Mouse (Mus musculus): ENCODE results near the gene Hrnr. TPM values are rescaled to one million over a fixed set of nuclear protein-coding genes. Genes with fewer than 3 reads are reported as not detected.

Gene Hrnr
- 28.5 and 33.9 TPM in 2 replicates for polyA plus RNA-seq (2015; fragmentation: Nextera tagmentation; extraction: Ambion mirVana)

DNA sequence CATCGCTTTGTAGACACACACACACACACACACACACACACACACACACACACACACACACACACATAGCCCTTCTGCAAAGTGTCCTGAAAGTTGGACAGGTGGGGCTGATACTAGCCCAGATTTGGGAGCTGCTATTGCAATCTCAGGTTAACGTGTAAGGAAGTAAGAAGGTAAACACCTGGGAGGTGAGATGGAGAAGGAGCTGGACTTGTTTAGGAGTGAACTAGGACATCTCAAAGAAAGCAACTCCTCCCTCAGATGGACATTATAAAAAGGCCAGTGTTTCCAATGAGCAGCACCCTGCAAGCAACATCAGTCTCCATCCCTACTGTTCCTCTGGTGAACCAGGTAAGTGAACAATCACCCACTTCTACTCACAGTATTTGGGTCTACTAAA lies at the start of gene Hrnr:
Hrnr (plus strand) TSS at position 301 of the 400 bp plus-strand sequence.
- no peak for ATAC-seq (ENCODE audit: insufficient number of reproducible peaks, low FRiP score, low TSS enrichment, low read depth)
- H3K9me3 ChIP-seq (replicated peaks) = no peaks in the 10 kb centered on the region
- H3K27me3 ChIP-seq = no peaks in the 10 kb centered on the region
- H3K4me2 ChIP-seq (replicated peaks) = no peak within 1 kb of the TSS
- H3K4me1 ChIP-seq = no peaks in the 10 kb centered on the region
- H3K9ac ChIP-seq = no peak within 1 kb of the TSS
- H3K36me3 ChIP-seq = no peaks in the 10 kb centered on the region
- 81% methylated on average over 2 of the region's 2 CpGs for WGBS
- no peak within 1 kb of the TSS for H3K27ac ChIP-seq (replicated peaks)
- no peak within 1 kb of the TSS for H3K4me3 ChIP-seq (replicated peaks)

DNA sequence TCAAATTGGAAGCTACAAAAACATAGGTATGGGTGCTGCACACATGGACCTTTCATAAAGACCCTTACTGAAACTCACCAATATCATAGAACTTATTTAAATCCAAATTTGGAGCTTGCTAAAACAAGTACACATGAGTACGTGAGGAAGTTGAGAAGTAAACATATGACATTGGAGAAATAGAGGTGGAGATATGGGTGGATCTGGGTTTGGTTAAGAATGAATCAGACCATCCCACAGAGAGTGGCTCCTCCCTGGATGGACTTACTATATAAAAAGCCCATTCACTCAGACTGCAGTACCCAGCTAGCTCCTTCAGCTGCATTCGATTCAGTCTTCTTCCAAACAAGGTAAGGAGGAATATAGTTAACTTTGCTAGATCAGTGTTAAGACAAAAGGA lies 46.3 kb upstream of the Hrnr start, which contains the start of gene Flg:
Flg (plus strand) TSS at position 301 of the 400 bp plus-strand sequence.
- ATAC-seq (ENCODE audit: insufficient number of reproducible peaks, low FRiP score, low TSS enrichment, low read depth) = no peak
- H3K4me1 ChIP-seq = no peaks in the 10 kb centered on the region
- 71% methylated on average over 2 of the region's 2 CpGs for WGBS

DNA sequence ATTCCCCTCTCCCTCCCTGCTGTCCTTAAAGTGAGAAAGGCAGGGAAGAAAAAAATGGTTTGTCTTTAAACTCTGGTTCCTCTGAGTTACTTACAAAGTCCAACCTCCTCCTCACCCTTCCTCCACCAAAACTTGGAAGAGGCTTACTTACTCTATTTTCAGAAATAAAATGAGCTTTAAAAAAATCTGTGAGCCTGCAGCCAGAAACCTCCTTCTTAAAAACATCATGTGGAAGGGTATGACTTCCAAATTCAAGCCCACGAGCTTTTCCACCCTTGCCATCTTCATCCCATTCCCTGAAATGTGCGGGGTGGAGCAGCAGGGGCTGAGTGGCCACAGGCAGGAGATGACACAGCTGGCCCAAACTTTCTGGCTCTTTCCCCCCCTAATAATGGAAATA lies 22.0 kb upstream of the Hrnr start:
- Histone ChIP-seq H3K27me3 (no peaks in the 10 kb centered on the region), H3K9me3 (replicated peaks) (no peaks in the 10 kb centered on the region), H3K9ac (no peak overlapping the region), H3K36me3 (no peaks in the 10 kb centered on the region), H3K4me1 (no peaks in the 10 kb centered on the region), H3K4me3 (replicated peaks) (no peak overlapping the region), H3K27ac (replicated peaks) (no peak overlapping the region), H3K4me2 (replicated peaks) (no peak overlapping the region)
- ATAC-seq (ENCODE audit: insufficient number of reproducible peaks, low FRiP score, low TSS enrichment, low read depth) = no peak
- WGBS = 63% methylated on average over 2 of the region's 2 CpGs

More for the DNA sequence above, 46.3 kb upstream of the Hrnr start, which contains the start of gene Flg:
- H3K27ac ChIP-seq (replicated peaks) = no peak within 1 kb of the TSS
- no peaks in the 10 kb centered on the region for H3K9me3 ChIP-seq (replicated peaks)
- no peak within 1 kb of the TSS for H3K9ac ChIP-seq
- no peaks in the 10 kb centered on the region for H3K27me3 ChIP-seq
- H3K4me3 ChIP-seq (replicated peaks) = no peak within 1 kb of the TSS
- H3K4me2 ChIP-seq (replicated peaks) = no peak within 1 kb of the TSS
- no peaks in the 10 kb centered on the region for H3K36me3 ChIP-seq

DNA sequence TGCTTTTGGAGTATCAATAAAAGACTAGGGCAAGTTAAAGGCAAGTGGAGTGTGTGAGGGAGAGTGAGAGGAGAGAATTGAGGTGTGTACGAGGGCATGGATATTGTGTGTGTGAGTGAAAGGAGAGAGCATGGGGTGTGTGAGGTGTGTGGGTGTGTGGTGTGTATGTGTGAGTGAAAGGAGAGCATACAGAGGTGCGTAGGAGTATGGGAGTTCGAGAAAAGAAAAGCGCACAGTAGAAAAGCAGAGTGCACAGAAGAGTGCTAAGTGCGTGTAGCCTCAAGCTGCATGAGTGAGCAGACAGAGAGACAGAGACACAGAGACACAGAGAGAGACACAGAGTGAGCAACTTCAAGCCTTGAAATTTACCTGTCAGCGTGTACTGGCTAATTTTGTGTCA lies 19.7 kb upstream of the Hrnr start:
- Histone ChIP-seq H3K4me3 (replicated peaks) (no peak overlapping the region), H3K4me2 (replicated peaks) (no peak overlapping the region), H3K27me3 (no peaks in the 10 kb centered on the region), H3K4me1 (no peaks in the 10 kb centered on the region), H3K36me3 (no peaks in the 10 kb centered on the region), H3K9me3 (replicated peaks) (no peaks in the 10 kb centered on the region), H3K9ac (no peak overlapping the region), H3K27ac (replicated peaks) (no peak overlapping the region)
- 81% methylated on average over 6 of the region's 6 CpGs for WGBS
- ATAC-seq (ENCODE audit: insufficient number of reproducible peaks, low FRiP score, low TSS enrichment, low read depth) = no peak

DNA sequence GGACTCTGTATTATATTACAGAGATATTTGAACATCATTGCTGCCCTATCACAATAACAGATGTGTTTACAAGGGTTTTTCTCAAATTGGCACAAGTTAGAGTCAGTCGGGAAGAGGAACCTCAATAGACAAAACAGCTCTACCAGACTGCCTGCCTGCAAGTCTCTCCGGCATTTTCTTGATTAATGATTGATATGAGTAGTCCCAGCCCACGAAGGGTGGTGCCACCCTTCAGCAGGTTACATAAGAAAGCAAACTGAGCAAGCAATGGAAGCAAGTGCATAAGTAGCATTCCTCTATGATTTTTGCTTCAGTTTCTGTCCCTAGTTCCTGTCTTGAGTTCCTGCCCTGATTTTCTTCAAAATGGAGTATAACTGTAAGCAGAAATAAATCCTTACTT lies 17.7 kb upstream of the Hrnr start:
- no peaks in the 10 kb centered on the region for H3K27me3 ChIP-seq
- ATAC-seq (ENCODE audit: insufficient number of reproducible peaks, low FRiP score, low TSS enrichment, low read depth) = no peak
- no peaks in the 10 kb centered on the region for H3K9me3 ChIP-seq (replicated peaks)
- H3K4me3 ChIP-seq (replicated peaks) = no peak overlapping the region
- WGBS = 61% methylated on average over 3 of the region's 3 CpGs
- H3K27ac ChIP-seq (replicated peaks) = no peak overlapping the region
- no peaks in the 10 kb centered on the region for H3K36me3 ChIP-seq
- no peak overlapping the region for H3K9ac ChIP-seq
- no peaks in the 10 kb centered on the region for H3K4me1 ChIP-seq
- no peak overlapping the region for H3K4me2 ChIP-seq (replicated peaks)

DNA sequence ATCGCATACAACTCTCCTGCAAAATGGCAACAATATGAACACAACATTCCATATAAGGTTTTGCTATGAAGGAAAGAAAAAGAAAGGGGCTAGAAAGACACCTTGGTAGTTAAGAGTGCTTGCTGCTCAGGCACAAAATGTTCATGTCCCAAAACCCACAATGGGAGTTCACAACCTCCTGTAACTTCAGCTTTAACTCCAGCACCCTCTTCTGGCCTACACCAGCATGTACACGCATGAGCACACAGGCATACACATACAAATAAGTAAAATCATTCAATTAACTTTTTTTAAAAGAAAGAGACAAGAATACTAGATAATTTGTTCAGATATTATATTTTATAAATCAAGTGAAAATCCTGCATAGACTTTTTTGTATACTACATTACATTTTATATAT lies 13.4 kb upstream of the Hrnr start:
- Histone ChIP-seq H3K4me2 (replicated peaks) (no peak overlapping the region), H3K9ac (no peak overlapping the region), H3K4me3 (replicated peaks) (no peak overlapping the region), H3K27me3 (no peaks in the 10 kb centered on the region), H3K36me3 (no peaks in the 10 kb centered on the region), H3K9me3 (replicated peaks) (no peaks in the 10 kb centered on the region), H3K27ac (replicated peaks) (no peak overlapping the region), H3K4me1 (no peaks in the 10 kb centered on the region)
- ATAC-seq (ENCODE audit: insufficient number of reproducible peaks, low FRiP score, low TSS enrichment, low read depth) = no peak
- whole genome bisulfite sequencing = 84% methylated on average over 2 of the region's 2 CpGs

DNA sequence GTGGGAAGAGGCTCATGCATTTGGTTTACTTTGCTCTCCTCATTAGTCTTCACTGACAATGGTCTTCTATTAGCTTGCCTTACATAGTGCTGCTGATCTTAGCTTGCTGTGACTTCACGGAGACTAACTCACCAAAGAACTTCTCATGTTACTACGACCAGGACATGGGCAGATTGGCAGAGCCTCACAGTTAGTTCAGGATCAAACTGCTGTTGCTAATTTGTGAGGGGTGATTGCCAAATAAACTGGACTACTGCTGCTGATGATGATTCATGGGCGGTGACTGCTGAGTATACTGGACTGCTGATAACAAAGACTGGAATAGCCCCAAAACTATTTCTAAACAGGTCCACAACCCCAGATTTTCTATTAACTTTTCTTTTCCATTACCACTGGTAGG lies 8.2 kb upstream of the Hrnr start:
- no peak overlapping the region for H3K4me3 ChIP-seq (replicated peaks)
- no peaks in the 10 kb centered on the region for H3K36me3 ChIP-seq
- H3K9ac ChIP-seq = no peak overlapping the region
- no peak overlapping the region for H3K4me2 ChIP-seq (replicated peaks)
- H3K27me3 ChIP-seq = no peaks in the 10 kb centered on the region
- H3K4me1 ChIP-seq = no peaks in the 10 kb centered on the region
- H3K27ac ChIP-seq (replicated peaks) = no peak overlapping the region
- H3K9me3 ChIP-seq (replicated peaks) = no peaks in the 10 kb centered on the region
- ATAC-seq (ENCODE audit: insufficient number of reproducible peaks, low FRiP score, low TSS enrichment, low read depth) = no peak
- 51% methylated on average over 3 of the region's 3 CpGs for WGBS

DNA sequence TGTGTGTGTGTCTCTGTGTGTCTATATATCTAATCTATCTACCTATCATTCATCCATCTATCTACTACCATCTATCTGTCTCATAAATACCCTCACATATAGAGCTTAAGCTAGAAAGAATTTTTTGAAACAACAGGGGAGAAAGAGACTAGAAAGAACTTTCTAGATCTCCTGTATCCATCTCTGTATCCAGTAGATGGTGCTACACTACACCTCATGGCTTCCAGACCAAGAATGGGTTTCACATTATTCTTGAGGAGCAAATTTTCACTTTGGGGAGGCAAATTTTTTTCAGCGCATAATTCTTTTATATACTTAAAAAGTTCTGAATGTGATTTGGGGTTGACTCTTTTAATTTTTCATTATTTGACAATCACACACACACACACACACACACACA lies 5.2 kb upstream of the Hrnr start:
- H3K36me3 ChIP-seq = no peaks in the 10 kb centered on the region
- ATAC-seq (ENCODE audit: insufficient number of reproducible peaks, low FRiP score, low TSS enrichment, low read depth) = no peak

DNA sequence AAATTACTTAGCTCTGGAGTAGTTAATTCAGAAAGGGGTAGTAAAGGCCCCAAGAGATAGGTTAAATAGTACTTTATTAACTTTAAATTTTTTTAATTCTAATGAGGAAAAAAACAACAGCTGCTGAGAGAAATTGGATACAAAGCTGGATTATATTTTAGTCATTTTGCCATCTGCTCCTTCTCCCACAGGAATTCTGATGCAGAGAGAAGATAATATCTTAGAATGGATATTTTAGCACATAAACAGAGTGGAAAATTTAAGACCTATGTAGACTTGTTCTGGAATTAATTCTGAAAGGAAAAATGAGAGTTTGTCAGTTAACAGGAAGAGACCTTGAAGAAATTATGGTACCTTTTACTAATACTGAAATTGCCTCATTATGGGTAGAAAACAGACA lies 18.2 kb downstream of the Hrnr start:
- Histone ChIP-seq H3K4me2 (replicated peaks) (no peak overlapping the region), H3K9me3 (replicated peaks) (no peaks in the 10 kb centered on the region), H3K27ac (replicated peaks) (no peak overlapping the region), H3K9ac (no peak overlapping the region), H3K4me1 (no peaks in the 10 kb centered on the region), H3K36me3 (no peaks in the 10 kb centered on the region), H3K27me3 (no peaks in the 10 kb centered on the region), H3K4me3 (replicated peaks) (no peak overlapping the region)
- no peak for ATAC-seq (ENCODE audit: insufficient number of reproducible peaks, low FRiP score, low TSS enrichment, low read depth)

More for the DNA sequence above, 5.2 kb upstream of the Hrnr start:
- Histone ChIP-seq H3K27ac (replicated peaks) (no peak overlapping the region), H3K4me3 (replicated peaks) (no peak overlapping the region), H3K4me1 (no peaks in the 10 kb centered on the region), H3K9me3 (replicated peaks) (no peaks in the 10 kb centered on the region), H3K27me3 (no peaks in the 10 kb centered on the region), H3K4me2 (replicated peaks) (no peak overlapping the region), H3K9ac (no peak overlapping the region)
- WGBS = 84% methylated on average over 1 of the region's 1 CpGs

DNA sequence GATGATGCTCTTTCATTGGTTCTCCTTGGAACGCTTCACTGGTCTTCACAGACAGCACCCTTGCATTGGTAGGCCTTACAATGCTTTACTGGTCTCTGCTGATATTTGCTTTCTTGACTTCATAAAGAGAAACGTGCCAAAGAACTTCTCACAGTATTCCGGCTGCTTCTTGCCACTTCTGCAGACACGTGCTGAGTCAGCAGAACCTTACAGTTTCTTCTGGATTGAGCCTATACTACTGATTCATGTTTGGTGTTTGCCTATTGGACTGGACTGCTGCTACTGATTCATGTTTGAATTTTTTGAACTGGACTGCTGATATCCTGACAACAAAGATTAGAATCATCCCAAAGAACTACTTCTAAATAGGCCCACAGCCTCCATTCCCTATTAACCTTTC lies 20.5 kb downstream of the Hrnr start:
- Histone ChIP-seq H3K27me3 (no peaks in the 10 kb centered on the region), H3K9me3 (replicated peaks) (no peaks in the 10 kb centered on the region), H3K36me3 (no peaks in the 10 kb centered on the region), H3K9ac (no peak overlapping the region), H3K4me3 (replicated peaks) (no peak overlapping the region), H3K4me1 (no peaks in the 10 kb centered on the region), H3K27ac (replicated peaks) (no peak overlapping the region), H3K4me2 (replicated peaks) (no peak overlapping the region)
- 82% methylated on average over 4 of the region's 4 CpGs for WGBS
- ATAC-seq (ENCODE audit: insufficient number of reproducible peaks, low FRiP score, low TSS enrichment, low read depth) = no peak

DNA sequence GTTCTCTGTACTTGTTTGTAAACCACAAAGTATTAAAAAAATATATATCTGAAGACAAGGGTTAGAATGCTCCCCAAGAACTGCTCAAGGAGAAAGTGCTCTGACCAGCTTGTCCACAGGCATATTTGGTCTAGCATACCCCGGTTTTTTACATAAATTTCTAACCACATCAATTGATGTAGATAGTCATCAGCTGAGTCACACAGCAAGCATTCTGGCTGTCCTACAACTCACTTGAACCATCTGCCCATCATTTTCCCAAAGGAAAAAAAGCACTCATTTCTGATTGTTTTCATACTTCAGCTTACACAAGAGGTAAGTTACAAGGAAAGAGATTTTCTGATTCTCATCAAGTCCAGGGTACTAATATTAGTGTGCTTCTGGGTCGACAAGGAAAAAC lies 27.3 kb downstream of the Hrnr start:
- Histone ChIP-seq H3K36me3 (no peaks in the 10 kb centered on the region), H3K4me2 (replicated peaks) (no peak overlapping the region), H3K9ac (no peak overlapping the region), H3K27me3 (no peaks in the 10 kb centered on the region), H3K4me3 (replicated peaks) (no peak overlapping the region), H3K27ac (replicated peaks) (no peak overlapping the region), H3K4me1 (no peaks in the 10 kb centered on the region), H3K9me3 (replicated peaks) (no peaks in the 10 kb centered on the region)
- no peak for ATAC-seq (ENCODE audit: insufficient number of reproducible peaks, low FRiP score, low TSS enrichment, low read depth)
- WGBS = 52% methylated on average over 2 of the region's 2 CpGs

DNA sequence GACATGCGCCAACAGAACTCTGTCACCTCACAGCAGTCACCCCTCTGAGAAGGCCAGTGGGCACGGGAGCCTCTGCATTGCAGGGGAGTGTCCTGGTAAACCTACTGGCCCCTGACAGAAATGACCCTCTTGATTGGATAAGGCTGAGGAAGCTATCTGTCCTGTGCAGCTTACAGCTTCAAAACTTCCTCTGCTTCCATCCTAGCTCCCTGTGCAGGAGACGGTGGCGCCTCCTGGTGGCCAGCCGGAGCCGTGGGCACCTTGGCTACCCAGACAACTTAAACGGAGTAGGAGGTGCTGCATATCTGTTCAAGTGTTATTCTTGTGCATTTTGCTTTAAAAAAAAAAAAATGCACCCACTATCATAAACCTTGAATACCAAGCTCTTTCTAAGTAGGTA lies 40.5 kb downstream of the Hrnr start:
- Histone ChIP-seq H3K36me3 (no peaks in the 10 kb centered on the region), H3K4me3 (replicated peaks) (no peak overlapping the region), H3K27me3 (no peaks in the 10 kb centered on the region), H3K4me1 (0 out of 2 replicates have a peak, but pooled peaks cover 4% of the 10 kb centered on the region), H3K9me3 (replicated peaks) (no peaks in the 10 kb centered on the region), H3K9ac (no peak overlapping the region), H3K4me2 (replicated peaks) (no peak overlapping the region), H3K27ac (replicated peaks) (no peak overlapping the region)
- 18% methylated on average over 7 of the region's 7 CpGs for WGBS
- ATAC-seq (ENCODE audit: insufficient number of reproducible peaks, low FRiP score, low TSS enrichment, low read depth) = no peak

Measured in embryonic facial prominence, embryonic 15.5 days (tissue).